Mouse (Mus musculus): ENCODE data around the gene Slc39a1.
"Not testable (repeated sequence)": the region's sequence is repeated elsewhere in the genome, so short reads cannot be mapped to it uniquely, and the experiment has no call there.

The Slc39a1 gene

DNA sequence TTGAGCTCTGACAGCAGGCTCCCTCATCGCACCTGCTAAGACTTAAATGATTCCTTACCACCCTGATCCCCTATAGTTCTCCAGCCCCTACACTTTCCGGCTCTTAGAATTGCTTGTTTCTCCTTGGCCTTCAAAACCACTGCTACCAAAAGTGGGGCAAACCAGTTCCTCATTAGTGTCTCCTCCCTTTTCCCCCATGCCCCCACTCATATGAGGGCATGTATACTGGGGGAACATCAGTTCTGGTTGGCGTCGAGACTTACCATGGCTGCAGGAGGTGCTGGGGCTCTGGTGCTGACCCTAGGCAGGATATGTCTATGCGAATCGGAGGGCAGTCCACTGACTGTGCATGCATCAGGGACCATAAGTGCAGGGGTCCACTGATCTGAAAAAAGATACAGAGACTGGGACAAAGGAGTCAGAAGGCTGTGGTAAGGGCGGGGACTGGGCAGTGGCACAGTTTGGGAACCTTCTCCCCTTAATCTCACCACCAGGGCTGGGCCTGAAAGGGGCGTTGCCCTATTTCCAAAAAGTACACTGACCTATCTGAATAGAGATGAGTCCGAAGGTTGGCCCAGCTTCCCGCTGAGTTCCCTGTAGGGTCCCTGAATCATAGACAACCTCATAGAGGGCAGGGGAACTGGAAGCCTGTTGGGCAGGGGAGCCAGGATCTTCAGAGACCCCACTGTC is 6.2 kb upstream of the Slc39a1 start:
- no peak for DNase-seq

DNA sequence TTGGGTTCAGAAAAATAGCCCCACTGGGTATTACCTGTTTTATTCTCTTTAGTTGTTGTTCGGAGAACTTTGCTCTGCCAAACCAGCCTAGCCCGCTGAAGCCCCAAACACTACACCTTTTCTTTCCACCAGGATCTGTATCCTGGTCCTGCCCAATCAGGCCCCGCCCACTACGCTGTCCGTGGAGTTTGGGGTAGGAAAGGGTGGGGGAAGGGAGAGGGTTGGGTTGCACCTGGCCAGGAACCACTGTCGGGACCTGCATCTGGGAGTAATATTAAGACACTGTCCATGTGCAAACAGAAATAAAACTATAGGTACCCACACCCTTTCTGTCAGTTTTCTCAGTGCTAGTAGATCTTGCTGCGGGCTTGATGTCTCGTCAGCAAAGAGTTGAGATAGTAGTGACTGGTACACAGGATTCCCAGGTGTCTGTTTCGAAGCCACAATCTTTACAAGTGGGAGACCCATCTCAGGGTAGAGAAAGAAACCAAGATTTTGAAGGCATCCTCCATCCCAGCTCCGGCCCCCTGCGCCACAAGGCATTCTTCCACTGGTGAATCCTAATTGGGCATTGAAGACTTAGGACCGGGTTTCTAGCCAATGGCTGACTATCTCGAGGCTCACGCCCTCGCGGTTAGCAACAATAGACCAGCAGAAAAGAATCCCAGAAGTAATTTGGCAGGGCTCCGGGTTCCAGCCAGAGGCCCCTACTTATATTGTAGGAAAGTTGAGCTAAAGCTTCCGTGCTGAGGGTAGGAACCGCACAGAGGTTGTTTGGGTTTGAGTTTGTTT is 4.8 kb upstream of the Slc39a1 start, which contains the start of gene Creb3l4:
Creb3l4 (minus strand) TSS at position 529 of the 792 bp plus-strand sequence.
- DNase-seq = no peak

DNA sequence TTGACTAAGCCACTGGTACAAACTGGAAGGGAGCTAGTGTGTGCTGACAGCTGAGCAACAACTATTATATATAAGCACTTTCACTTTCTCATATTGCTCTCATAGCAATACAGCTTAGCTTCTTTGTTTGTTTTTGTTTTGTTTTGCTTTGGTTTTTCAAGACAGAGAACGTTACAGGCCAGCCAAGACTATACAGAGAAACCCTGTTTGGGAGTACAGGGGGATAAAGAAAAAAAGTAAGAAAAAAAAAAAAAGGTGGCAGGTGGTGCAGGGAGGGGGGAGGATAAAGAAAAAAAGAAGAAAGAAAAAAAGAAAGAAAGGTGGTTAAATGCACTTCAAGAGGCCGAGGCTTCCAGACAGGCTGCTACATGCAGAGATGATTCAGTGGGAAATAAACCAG is 2.6 kb upstream of the Slc39a1 start:
- DNase-seq = no peak

DNA sequence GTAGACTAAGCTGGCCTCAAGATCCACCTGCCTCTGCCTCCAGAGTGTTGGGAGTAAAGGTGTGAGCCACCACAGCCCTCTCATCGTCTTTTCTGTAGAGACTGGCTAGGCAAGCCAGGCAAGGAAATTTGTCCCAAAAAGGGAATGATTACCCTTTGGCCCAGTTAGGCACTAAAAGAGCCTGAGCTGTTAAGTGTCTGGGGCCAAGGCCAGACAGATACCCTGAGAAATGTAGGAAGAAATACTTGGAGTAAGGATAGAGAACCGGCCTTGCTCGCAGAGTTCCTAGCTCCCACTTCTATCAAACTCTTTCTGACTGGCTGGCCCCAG is 377 bp upstream of the Slc39a1 start:
- DNase-seq = no peak

DNA sequence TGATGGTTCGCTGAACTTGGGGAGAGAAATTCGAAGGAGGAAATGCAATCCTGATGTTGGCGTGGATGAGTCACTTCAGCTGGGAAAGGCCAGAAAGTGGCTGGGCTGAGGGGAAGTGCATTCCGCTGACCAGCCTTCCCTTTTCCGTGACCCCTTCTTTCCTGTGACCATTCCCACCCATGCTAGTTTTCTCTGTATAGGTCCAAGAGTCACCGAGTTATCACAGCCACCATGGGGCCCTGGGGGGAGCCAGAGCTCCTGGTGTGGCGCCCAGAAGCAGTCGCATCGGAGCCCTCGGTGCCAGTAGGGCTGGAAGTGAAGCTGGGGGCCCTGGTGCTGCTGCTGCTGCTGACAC is 751 bp downstream of the Slc39a1 start:
- DNase-seq = no peak

DNA sequence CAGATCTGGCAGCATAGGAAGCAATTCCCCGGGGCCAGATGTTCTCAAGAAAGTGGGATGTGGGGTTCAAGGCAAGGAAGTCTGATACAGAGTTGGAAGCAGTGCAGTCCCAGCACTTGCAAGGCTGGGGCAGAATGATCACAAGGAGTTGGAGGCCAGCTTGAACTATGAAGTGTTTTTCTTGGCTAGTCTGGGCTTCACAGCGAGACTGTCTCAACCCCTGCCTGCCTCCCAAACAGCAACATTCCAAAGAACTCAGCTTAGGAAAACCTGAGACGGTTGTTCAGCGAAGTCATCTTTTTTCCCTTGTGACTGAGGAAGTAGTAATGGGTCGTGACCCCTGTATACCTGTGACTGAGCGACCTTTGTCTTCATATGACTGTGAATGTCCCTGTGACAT is 2.8 kb downstream of the Slc39a1 start:
- DNase-seq = no peak

DNA sequence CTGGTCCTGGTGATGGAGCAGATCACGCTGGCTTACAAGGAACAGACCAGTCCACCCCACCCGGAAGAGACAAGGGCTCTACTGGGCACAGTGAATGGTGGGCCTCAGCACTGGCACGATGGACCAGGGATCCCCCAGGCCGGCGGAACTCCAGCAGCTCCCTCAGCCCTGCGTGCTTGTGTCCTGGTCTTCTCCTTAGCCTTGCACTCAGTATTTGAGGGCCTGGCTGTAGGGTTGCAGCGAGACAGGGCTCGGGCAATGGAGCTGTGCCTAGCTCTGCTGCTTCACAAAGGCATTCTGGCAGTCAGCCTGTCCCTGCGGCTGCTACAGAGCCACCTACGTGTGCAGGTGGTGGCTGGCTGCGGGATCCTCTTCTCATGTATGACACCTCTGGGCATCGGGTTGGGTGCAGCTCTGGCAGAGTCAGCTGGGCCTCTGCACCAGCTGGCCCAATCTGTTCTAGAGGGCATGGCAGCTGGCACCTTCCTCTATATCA is 3.8 kb downstream of the Slc39a1 start:
- not testable (repeated sequence) for DNase-seq

DNA sequence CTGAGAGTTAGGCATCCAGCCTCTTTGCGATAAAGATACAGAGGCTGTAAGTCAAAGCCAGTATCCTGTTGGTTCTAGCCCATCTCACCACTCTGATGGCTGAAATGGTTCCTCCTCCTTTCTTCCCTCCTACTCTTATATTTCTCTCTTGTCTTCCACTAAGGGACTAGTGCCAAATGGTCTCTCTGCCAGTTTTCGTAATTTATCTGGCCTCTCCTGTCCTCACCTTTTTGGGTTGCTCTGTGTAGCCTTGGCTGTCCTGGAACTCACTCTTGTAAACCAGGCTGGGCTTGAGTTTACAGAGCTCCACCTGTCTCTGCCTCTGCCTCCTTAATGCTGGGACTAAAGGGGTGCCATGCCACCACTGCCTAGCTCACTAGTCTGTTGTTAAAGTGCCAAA is 4.7 kb downstream of the Slc39a1 start:
- not testable (repeated sequence) for DNase-seq

DNA sequence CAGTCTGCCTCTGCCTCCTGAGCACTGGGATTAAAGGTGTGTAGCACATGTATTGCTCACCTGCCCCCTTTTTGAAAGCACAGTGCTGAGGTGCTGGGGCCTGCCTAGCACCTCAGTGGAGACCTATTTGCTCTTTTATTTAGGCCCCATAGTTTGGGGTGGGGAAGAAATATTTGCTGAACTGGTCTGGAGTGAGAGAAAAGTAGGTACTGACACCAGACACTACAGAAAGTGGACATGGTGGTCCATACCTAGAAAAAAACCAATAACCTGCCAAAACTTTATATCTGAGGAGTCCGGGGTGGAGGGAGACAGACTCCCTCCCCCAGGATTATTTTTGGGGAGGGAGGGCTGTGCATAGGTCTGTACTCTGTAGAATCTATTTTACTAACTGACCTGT is 5.2 kb downstream of the Slc39a1 start:
- not testable (repeated sequence) for DNase-seq

DNA sequence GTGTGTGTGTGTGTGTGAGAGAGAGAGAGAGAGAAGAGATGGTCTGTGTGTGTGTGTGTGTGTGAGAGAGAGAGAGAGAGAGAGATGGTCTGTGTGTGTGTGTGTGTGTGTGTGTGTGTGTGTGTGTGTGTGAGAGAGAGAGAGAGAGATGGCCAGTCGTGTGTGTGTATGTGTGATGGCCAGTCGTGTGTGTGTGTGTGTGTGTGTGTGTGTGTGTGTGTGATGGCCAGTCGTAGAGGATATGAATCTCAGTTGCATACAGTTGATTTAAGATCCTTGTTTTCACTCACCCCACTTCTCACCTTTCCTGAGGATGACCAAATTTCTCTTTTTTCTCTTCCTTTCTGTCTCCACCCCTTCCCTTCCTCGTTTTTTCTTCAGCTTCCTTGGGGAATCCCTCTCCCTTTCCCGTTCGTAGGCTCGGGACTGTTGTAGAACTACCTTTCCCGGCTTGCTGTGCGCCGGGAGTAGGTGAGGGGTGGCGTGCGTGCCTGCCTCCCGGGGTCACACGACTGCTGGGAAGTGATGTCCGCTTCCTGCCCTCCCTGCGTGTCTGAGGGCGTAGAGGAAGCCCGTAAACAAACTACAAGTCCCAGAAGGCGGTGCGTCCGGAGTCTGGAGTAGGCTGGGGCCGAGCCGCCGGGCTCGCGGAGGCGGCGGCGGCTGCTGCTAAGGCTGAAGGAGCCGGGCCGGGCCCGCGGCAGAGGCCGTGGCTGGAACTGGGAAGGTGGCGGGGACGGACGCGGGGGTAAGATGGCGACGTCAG is 5.9 kb downstream of the Slc39a1 start, which contains the start of gene Crtc2:
Crtc2 (plus strand) TSS at position 511 of the 766 bp plus-strand sequence.
- peak; percentile 98 for DNase-seq

DNA sequence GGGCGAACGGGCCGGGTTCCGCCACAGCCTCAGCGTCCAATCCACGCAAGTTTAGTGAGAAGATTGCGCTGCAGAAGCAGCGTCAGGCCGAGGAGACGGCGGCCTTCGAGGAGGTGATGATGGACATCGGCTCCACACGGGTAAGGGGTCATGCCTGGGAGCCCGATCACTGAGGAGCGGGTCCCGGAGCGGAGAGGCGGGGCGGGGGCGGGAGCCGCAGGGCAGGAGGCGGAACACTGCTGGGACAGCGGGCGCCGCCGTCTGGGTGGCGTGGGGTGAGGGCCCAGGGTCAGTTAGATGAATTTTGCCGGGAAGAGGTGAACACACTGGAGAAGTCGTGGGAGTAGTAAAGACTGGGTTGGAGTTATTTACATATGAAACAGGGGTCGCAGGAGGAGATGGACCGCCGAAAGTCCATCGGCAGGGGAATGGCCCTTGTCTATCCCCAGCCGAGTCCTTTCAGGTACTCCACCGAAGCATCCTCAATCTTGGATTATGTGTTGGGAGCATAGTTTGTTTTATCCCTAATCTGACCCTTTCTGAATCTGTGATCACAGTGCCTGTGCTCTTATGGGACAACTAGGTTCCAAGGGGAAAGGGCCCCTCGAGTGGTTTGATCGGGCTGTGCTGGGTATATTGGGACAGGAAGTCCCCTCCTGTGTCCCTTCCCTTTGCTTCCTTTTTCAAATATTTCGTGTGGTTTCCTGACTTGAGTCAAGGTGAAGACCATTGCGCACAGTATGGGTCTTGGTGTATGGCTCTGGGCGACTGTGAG is 6.6 kb downstream of the Slc39a1 start:
- no peak for DNase-seq

DNA sequence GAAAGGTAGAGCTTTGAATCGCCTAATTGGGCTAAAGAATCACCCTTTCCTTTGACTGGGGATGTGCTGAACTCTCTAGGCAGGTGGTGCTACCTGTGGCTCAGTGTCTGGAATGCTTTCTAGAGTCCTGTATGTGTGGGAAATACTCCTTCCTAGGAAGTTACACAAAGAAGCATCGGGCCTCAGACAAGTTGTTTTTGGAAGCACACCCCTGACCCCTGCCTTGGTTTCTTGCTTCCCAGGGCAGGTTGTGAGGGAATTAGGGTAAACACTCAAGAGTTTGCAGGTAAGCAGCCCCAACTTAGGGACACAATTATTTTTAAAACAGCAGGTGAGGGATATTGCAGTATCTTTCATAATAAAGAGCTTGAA is 7.2 kb downstream of the Slc39a1 start:
- no peak for DNase-seq

DNA sequence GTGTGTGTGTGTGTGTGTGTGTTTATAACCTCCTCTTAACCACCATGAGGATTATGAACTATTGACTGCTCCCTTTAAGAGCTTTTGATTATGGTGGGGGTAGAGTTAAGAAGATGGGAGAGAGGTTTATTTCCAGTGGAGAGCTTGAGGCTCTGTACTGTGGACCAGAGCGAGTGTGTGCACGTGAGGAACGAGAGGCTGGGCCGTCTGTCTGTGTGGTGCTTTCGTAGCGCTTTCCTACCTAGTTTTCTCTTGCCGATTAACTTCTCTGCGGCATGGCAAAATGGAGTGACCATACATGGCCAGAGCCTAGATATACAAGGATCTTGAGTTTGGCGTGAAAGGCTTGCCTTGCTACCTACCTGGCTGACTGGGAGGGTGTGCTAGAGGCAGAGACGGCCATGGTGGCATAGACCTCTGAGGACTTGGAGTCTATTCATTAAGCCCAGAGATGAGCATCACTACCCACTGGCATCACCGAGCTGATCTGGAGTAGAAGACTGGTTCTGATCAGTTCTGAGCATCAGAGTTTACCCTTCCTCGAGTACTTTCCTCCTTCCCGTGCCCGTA is 7.9 kb downstream of the Slc39a1 start:
- DNase-seq = no peak

DNA sequence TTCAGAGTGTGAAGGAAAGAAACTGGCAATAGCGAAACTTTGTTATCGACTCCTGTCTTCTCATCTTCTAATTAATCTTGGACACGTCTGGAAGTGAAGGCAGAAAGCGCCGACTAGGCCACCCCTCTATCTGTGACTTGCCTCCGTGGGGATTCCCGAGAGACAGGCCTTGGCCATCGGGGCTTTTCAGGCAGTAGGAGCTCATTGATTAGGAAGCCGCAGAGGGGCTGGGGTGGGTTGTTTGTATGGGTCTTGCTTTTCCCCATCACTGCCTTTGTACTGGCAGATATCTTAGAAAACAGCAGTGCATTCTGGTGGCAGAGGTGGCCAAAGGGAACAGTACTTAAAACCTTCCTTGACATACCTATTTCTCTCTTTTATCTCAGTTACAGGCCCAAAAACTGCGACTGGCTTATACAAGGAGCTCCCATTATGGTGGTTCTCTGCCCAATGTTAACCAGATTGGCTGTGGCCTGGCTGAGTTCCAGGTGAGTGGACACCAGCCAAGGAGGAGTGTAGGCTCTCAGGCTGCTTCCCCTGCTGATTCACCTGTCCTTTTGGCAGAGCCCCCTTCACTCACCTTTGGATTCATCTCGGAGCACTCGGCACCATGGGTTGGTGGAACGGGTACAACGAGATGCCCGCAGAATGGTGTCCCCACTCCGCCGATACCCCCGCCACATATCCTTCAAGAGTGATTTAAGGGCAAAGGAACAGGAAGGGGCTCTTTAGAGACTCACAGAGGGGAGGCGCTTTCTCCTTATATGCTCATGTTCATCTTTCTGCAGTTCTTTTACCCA is 9.0 kb downstream of the Slc39a1 start:
- peak; percentile 60 for DNase-seq

DNA sequence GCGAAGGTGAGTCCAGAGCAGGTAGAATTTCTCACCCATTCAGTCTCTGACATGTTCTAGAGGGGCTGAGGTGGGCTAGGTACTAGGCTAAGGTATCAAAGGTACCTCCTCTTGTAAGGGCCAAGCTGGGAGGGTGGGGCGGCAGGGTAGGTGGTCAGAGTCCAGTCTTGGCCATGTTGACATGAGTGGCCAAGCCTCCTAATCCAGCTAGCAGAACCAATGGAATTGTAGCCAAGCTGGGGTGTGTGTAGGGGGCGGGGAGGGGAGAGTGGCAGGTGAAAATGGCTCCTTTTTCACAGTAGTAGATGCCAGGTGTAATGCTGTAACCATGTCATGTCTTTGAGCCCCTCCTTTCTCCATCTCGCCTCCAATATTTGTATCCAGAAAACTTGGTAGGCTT is 10.5 kb downstream of the Slc39a1 start:
- DNase-seq = peak; percentile 71

DNA sequence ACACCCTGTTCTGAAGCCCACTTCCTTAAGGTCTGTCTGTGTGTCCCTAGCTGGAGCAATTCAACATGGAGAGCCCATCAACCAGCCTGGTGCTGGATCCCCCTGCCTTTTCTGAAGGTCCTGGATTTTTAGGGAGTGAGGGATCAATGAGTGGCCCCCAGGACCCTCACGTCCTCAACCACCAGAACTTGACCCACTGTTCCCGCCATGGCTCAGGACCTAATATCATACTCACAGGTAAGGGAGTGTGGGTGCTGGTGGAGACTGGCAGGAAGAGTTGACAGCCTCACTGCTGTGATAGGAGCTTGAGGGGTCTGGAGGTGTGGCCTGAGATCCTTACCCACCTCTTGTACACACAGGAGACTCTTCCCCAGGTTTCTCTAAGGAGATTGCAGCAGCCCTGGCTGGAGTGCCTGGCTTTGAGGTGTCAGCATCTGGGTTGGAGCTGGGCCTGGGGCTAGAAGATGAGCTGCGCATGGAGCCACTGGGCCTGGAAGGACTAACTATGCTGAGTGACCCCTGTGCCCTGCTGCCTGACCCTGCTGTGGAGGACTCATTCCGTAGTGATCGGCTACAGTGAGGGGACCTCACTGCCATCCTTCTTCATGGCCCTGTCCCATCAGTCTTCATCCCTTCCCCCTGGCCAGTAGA is 15.3 kb downstream of the Slc39a1 start:
- DNase-seq = no peak

DNA sequence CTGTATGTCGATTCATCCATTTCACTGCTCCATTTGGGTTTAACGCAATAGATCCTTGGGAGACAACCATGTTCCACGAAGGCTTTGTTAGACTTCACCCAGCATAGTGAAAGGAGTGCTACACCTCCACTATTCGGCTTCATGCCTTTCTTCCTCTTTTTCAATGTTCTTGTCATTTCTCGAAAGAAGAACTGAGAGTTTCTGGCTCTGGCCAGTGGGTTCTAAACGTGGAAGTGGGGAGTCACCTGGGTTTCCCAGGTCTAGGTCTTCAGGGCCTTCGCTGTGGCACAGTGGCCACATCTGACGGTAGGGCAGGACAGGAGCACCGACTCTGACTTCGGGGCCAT is 16.7 kb downstream of the Slc39a1 start:
- DNase-seq = no peak

DNA sequence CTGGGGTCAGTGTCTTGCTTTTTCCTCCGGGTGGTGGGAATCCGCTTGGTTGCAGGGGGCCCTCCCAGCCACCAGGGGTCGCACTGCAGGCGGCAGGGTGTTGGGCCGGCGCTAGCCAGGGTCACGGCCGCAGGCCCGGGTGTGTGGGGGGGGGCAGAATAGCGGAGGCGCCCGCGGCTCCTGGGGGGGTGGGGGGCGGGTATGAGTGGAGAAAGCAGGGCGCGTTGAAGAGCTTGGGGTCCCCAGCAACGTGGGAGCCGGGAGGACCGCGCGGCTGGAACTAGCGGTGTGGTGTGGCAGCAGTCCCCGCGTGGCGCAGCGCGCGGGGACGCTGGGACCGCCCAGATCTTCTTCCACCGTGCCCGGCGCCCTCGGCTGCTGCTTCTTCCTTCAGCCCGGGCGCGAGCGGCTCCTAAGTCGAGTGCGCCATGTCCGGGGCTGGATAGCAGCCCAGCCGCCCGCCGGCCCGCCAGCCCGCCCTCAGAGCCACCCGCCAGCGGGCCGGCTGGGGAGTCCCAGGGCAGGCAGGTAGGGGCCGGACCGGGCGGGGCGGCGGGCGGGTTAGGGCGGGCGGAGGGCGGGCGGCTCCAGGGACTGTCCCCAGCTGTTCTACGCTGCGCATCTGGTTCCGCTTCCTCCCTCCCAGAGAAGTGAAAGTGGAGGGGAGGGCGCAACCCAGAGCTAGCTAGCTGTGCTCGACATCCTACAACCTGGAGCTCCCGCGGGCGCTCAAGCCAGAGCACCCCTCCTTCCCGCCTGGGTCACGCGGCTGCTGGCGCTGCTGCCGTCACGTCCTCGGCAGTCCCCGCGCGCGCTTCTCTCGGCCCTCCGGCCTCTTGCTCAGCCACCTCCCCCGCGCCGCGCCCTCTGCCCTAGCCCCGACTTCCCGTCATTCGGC is 17.3 kb downstream of the Slc39a1 start, which contains the start of gene Dennd4b:
Dennd4b (plus strand) TSS at position 152 of the 898 bp plus-strand sequence.
- peak; percentile 91 for DNase-seq

DNA sequence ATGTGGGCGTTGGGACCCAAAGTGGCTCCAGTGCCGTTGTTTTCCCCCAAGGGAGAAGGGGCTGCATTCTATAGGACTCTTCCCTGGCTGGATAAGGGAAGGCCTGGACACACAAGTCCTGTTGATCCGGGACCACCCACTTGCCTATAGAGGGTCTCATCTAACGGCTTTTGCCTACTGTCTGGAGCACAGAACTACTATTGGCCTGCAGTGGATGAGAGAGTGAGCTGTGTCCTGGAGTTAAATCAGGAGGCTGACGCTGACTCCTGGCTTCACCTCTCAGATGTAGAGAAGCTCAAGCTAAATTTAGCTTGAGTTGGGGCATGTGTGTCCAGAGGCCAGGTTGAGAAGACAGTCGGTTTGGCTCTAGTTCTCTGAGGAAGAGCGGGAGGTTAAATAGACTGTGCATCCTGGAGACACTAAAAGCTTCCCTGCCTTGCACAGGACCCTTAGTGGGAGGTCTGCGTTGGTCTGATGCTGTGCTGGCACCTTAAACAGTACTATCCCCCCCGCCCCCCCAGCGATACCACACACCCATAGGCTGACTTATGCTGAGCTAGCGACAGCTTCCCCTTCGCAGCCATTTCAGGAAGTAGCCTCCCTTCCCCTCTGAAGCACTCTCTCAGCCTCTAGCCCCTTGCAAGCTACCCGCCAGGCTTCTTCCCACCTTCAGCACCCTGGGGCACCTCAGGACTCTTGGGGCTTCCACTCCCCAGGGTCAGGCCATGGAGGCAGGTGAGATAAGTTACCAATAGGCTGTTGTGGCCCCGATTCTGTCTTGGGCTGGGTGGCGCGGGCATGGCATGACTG is 18.2 kb downstream of the Slc39a1 start:
- DNase-seq = no peak

All from kidney, adult 11 months (tissue).